Mouse (Mus musculus) liver, embryonic 11.5 days (tissue): Measurements from ENCODE around the gene Rexo5. TPM values are rescaled to one million over a fixed set of nuclear protein-coding genes. Genes with fewer than 3 reads are reported as not detected.

Source experiments
- ATAC-seq: fragments of 200-750 bp; cut with Nextera tagmentation; replicated peaks from 2 replicates; pipeline ENCODE4 v1.8.0; 2017; ENCODE audit warnings: moderate number of reproducible peaks, mild to moderate bottlenecking, moderate TSS enrichment, moderate library complexity; ENCODE audit not compliant: low FRiP score
- DNase-seq: peaks from one replicate; pipeline ENCODE4 v3.0.0-alpha.2; 2017; ENCODE audit warnings: low spot score
- H3K27ac ChIP-seq: fragments of 300-500 bp; sonication (generic); 2 replicates; pipeline ENCODE4 v1.5.1; 2014; ENCODE audit warnings: mild to moderate bottlenecking, low read depth, low read length, control low read depth
- H3K27me3 ChIP-seq: fragments of 300-500 bp; sonication (generic); replicated peaks from 2 replicates; pipeline ENCODE4 v1.6.1; 2014; ENCODE audit warnings: low read length, mixed read lengths; ENCODE audit not compliant: control insufficient read depth, insufficient read depth
- H3K36me3 ChIP-seq: fragments of 300-500 bp; sonication (generic); 2 replicates; pipeline ENCODE4 v1.6.1; 2014; ENCODE audit warnings: mild to moderate bottlenecking, low read length, moderate library complexity, mixed read lengths; ENCODE audit not compliant: control insufficient read depth, insufficient read depth
- H3K4me1 ChIP-seq: fragments of 300-500 bp; sonication (generic); replicated peaks from 2 replicates; pipeline ENCODE4 v1.6.1; 2014; ENCODE audit warnings: low read length, mixed read lengths; ENCODE audit not compliant: control insufficient read depth, insufficient read depth
- H3K4me2 ChIP-seq: fragments of 300-500 bp; sonication (generic); 2 replicates; pipeline ENCODE4 v1.6.1; 2014; ENCODE audit warnings: mild to moderate bottlenecking, control low read depth, moderate library complexity
- H3K4me3 ChIP-seq: fragments of 300-500 bp; sonication (generic); 2 replicates; pipeline ENCODE4 v1.5.1; 2014; ENCODE audit warnings: low read depth, low read length, control low read depth
- H3K9ac ChIP-seq: fragments of 300-500 bp; sonication (generic); 2 replicates; pipeline ENCODE4 v1.6.1; 2014; ENCODE audit warnings: low read depth, low read length, control low read depth
- H3K9me3 ChIP-seq: fragments of 300-500 bp; sonication (generic); 2 replicates; pipeline ENCODE4 v1.6.1; 2016; ENCODE audit warnings: low read length, inconsistent platforms, mixed read lengths; ENCODE audit not compliant: control insufficient read depth
- WGBS: fragments of 180-500 bp; shearing (Covaris S2); extraction: QIAGEN DNeasy Blood & Tissue Kit; methylation state at CpG from one replicate; pipeline ENCODE4 v1.1.7; 2014; 5-methylcytosine and 5-hydroxymethylcytosine counted together
- polyA plus RNA-seq: library from polyadenylated mRNA; unstranded; fragments of >200 nt; fragmentation: Nextera tagmentation; extraction: Ambion mirVana; gene quantifications from 2 replicates; pipeline ENCODE4 v1.2.1, GENCODE M21; 2014

The Rexo5 gene
- polyA plus RNA-seq, 1 experiment from 2014 or later, result 16.3 TPM

DNA sequence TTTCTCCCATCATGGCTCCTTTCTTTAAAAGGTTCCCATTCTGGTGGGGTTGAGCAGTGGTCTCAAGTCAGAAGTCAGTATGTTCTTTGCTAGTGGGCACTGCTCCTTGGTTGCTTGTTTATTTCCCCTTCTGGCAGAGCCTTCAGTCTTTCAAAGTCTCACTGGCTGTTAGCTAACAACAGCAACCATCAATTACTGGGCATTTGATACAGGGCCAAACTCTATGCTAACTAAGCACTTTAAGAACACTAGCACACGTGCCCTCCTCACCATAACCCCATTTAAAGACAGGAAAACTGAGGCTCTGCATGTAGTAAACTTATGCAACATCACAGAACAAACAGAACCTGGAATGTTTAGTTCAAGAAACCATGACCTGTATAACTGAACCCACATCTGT, 68.4 kb downstream of the Rexo5 start:
- Histone ChIP-seq H3K27ac (0 out of 2 replicates have a peak overlapping the region, but pooled peaks have one; percentile 11), H3K9me3 (no peaks in the 10 kb centered on the region), H3K4me1 (peaks cover 20% of the 10 kb centered on the region), H3K9ac (no peak overlapping the region), H3K36me3 (peaks cover 2% of the 10 kb centered on the region), H3K4me2 (no peak overlapping the region), H3K27me3 (no peaks in the 10 kb centered on the region), H3K4me3 (no peak overlapping the region)
- ATAC-seq, result no peak
- no peak for DNase-seq
- WGBS, result 57% methylated on average over 1 of the region's 1 CpGs

DNA sequence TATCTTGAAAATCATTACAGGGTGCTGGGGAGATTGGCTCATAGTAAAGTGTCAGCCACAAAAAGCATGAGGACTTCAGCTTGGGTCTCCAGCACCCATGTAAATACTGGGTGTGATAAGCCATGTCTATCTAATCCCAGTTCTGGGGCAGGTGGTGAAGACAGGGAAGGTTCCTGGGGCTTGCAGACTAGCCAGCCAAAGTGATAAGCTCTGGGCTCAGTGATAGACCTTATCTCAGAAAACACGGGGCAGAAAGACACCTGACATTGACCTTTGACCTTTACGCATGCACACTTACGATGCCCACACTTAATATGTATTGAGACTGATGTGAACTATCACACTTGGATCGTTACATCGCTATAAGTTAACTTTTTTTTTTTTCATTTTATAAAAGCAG, 70.7 kb downstream of the Rexo5 start:
- 65% methylated on average over 5 of the region's 5 CpGs for WGBS
- no peak overlapping the region for H3K9ac ChIP-seq
- DNase-seq, result no peak

DNA sequence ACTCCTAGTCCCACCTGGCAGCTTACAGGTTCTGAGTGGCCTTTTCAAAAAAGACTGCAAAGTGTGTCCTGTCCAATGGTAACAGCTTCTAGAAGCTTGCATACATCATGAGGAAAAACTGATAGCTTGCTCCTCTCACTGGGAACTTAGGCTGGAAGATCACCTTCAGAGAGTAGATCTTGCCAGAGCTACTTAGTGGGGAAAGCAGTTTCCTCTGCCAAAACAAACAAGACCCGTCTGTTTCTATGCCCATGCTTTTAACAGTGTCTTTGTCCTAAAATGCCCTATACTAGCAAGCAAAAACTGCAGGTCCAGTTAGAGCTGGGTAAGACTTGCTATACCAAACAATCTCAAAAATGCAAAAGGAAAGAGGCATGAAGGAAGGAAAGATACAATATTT, 72.3 kb downstream of the Rexo5 start:
- Histone ChIP-seq H3K4me3 (no peak overlapping the region), H3K27ac (no peak overlapping the region), H3K9ac (no peak overlapping the region), H3K27me3 (no peaks in the 10 kb centered on the region), H3K4me2 (no peak overlapping the region), H3K9me3 (no peaks in the 10 kb centered on the region), H3K4me1 (peaks cover 17% of the 10 kb centered on the region), H3K36me3 (no peaks in the 10 kb centered on the region)
- DNase-seq (no peak), ATAC-seq (no peak)
- 76% methylated on average over 1 of the region's 1 CpGs for WGBS

More for the DNA sequence above, 70.7 kb downstream of the Rexo5 start:
- H3K27ac ChIP-seq, result no peak overlapping the region
- no peak overlapping the region for H3K4me3 ChIP-seq
- H3K36me3 ChIP-seq, result no peaks in the 10 kb centered on the region
- H3K9me3 ChIP-seq, result no peaks in the 10 kb centered on the region
- ATAC-seq, result peak; percentile 74
- H3K4me1 ChIP-seq, result peaks cover 20% of the 10 kb centered on the region
- H3K27me3 ChIP-seq, result no peaks in the 10 kb centered on the region
- no peak overlapping the region for H3K4me2 ChIP-seq

DNA sequence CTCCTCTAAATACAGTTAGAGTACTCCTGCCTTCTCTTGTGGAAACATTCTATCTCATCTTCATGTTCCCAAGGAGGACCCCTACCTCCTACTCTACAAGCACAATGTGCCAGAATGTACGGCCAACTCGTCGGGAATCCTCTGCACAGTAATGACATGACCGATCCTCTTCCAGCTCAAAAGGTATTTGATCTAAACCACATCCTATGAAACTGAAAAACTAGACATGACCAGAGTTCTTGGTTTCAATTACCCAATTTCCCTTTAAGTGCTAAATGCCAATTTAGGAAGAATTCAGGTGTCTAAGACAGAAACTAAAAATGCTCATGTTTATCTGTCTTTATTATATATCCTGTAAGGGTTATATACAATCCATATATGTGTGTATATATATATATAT, 78.4 kb downstream of the Rexo5 start:
- no peaks in the 10 kb centered on the region for H3K27me3 ChIP-seq
- ATAC-seq, result no peak
- H3K9me3 ChIP-seq, result no peaks in the 10 kb centered on the region
- no peak overlapping the region for H3K27ac ChIP-seq
- WGBS, result 91% methylated on average over 4 of the region's 4 CpGs
- H3K4me2 ChIP-seq, result no peak overlapping the region
- DNase-seq, result no peak
- H3K4me3 ChIP-seq, result no peak overlapping the region
- H3K4me1 ChIP-seq, result no peaks in the 10 kb centered on the region
- H3K36me3 ChIP-seq, result no peaks in the 10 kb centered on the region
- H3K9ac ChIP-seq, result no peak overlapping the region

DNA sequence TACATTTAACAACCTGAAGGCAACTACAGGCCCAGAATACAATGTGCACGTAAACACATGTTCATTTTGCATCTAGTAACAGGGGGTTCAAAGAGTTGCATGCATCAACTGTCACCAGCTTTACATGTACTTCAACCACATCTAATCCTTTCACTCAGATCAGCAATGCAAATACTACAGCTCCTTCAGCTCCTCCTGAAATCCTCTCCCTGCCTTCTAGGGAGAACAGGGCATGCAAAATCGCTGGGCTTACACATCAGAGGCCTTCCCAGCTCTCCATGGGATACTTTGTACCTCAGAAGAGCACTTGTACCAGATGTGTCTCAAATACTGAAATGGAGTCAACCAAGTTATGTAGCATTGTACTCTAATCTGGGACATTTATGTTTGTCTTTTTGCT, 79.2 kb downstream of the Rexo5 start:
- no peak for ATAC-seq
- Histone ChIP-seq H3K4me1 (no peaks in the 10 kb centered on the region), H3K27ac (no peak overlapping the region), H3K4me2 (no peak overlapping the region), H3K36me3 (no peaks in the 10 kb centered on the region), H3K9ac (no peak overlapping the region), H3K4me3 (no peak overlapping the region), H3K9me3 (no peaks in the 10 kb centered on the region), H3K27me3 (no peaks in the 10 kb centered on the region)
- DNase-seq, result no peak
- WGBS, result 60% methylated on average over 2 of the region's 2 CpGs

DNA sequence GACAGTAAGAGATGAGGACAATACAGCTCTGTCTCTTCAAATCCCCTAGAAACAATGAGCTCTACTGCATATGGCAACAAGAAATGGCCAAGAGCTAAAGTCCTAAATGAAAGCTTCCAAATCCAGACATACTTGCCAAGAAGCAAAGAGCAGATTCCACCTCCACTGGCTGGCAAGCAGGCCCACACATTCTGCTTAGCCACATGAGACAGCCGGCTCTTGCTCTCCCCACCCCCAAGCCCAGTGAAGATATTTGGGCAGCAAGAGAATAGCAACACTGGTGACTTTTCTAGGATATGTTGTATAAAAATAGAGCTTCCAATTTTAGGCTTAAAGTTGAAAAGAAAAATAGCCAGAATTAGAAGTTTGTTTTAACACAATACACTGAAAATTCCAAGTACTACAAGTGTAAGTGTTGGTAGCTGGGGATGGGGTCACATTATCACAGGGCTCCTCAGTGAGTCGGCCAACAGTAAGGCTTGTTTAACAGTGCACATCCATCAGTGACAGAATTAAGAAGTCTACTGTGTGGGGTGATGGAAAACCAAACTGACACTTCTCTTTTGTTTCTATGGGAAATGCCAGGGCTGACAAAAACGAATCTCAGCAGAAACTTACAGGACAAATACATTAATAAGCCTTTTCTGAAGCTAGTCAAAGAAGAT, 82.1 kb downstream of the Rexo5 start:
- no peak overlapping the region for H3K4me2 ChIP-seq
- ATAC-seq (no peak), DNase-seq (no peak)
- no peaks in the 10 kb centered on the region for H3K36me3 ChIP-seq
- H3K4me1 ChIP-seq, result no peaks in the 10 kb centered on the region
- no peak overlapping the region for H3K9ac ChIP-seq
- H3K4me3 ChIP-seq, result no peak overlapping the region
- H3K9me3 ChIP-seq, result no peaks in the 10 kb centered on the region
- H3K27me3 ChIP-seq, result no peaks in the 10 kb centered on the region
- no peak overlapping the region for H3K27ac ChIP-seq
- WGBS, result 53% methylated on average over 3 of the region's 3 CpGs

GRCm38 (mm10) chr7:119879171-119879570, 85.4 kb downstream of the Rexo5 start:
- 78% methylated on average over 4 of the region's 4 CpGs for whole genome bisulfite sequencing
- Histone ChIP-seq H3K4me3 (no peak overlapping the region), H3K4me2 (no peak overlapping the region), H3K9ac (no peak overlapping the region), H3K36me3 (no peaks in the 10 kb centered on the region), H3K27ac (no peak overlapping the region), H3K4me1 (no peaks in the 10 kb centered on the region), H3K27me3 (no peaks in the 10 kb centered on the region), H3K9me3 (no peaks in the 10 kb centered on the region)
- ATAC-seq (no peak), DNase-seq (no peak)

GRCm38 (mm10) chr7:119880345-119880744, 86.5 kb downstream of the Rexo5 start:
- no peak for DNase-seq
- H3K4me1 ChIP-seq, result no peaks in the 10 kb centered on the region
- H3K36me3 ChIP-seq, result no peaks in the 10 kb centered on the region
- WGBS, result 88% methylated on average over 5 of the region's 5 CpGs
- H3K9me3 ChIP-seq, result no peaks in the 10 kb centered on the region
- H3K27me3 ChIP-seq, result no peaks in the 10 kb centered on the region
- no peak overlapping the region for H3K27ac ChIP-seq
- H3K4me3 ChIP-seq, result no peak overlapping the region
- no peak overlapping the region for H3K9ac ChIP-seq
- no peak overlapping the region for H3K4me2 ChIP-seq
- no peak for ATAC-seq

DNA sequence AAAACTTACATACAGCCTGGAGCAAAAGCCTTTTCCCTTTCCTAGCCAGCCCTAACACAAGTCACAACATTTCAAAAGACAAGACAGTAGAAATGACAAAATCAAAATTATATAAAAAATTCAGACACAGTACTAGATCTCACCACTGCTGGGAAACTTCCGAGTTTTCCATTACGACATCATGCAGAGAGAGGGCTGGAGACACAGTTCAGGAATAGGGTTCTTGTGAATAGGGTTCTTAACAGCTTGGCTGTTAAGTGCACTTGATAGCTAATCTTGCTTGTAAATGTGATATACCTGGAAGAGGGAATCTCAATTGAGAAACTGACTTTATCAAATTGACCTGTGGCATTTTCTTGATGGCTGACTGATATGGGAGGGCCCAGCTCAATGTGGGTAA, 87.4 kb downstream of the Rexo5 start:
- ATAC-seq (no peak), DNase-seq (no peak)
- no peaks in the 10 kb centered on the region for H3K9me3 ChIP-seq
- 86% methylated on average over 2 of the region's 2 CpGs for WGBS
- no peak overlapping the region for H3K9ac ChIP-seq
- H3K4me2 ChIP-seq, result no peak overlapping the region
- H3K4me1 ChIP-seq, result no peaks in the 10 kb centered on the region
- no peak overlapping the region for H3K4me3 ChIP-seq
- H3K27me3 ChIP-seq, result no peaks in the 10 kb centered on the region
- no peak overlapping the region for H3K27ac ChIP-seq
- H3K36me3 ChIP-seq, result no peaks in the 10 kb centered on the region
